Mouse (Mus musculus) heart, adult 9 months (tissue): ENCODE measurements around the gene Oas1d.
"Not testable (repeated sequence)": the region's sequence is repeated elsewhere in the genome, so short reads cannot be mapped to it uniquely, and the experiment has no call there.

ENCODE experiments used
- DNase-seq, 2 experiments: peaks; one replicate each; pipeline ENCODE4 v3.0.0; 2022; ENCODE audit warnings: low spot score in 2 of 2

The Oas1d gene

DNA sequence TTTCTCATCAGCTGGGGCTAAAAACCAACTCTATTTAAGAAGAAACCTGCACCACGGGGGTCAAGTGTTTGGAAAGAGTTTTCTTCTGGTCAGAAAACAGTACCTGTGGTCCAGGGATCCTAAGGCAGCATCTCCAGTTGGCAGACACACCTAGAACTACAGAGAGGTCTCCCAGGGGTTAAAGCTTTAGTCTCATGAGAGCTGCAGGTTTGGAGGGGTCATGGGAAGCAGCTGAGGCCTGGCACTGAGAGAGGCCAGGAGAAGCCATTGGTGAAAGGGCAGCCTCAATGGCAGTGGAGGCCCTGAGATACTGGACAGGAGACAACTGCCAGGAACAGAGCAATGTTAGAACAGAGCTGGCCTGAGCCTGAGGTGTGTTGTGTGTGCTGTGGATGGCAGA is 13.7 kb upstream of the Oas1d start:
- no peak for DNase-seq

DNA sequence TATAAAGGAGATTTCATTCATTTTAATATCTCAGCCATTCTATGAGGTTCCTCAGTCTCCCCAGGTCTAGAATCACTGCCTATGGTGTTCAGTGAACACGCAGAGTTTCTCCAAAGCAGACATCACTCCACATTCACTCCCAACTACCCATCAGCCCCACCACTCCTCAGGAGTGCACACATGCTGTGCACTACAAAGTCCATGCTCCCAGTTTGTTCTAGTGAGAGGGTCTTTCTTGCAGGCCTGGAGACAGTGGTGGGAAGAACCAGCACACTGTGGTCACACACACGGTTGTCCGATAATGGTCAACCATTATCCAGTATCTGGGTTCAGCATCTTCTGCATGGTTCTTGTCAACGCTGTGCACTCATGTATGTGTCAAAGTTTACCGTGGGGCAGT is 12.3 kb upstream of the Oas1d start:
- no peak for DNase-seq

DNA sequence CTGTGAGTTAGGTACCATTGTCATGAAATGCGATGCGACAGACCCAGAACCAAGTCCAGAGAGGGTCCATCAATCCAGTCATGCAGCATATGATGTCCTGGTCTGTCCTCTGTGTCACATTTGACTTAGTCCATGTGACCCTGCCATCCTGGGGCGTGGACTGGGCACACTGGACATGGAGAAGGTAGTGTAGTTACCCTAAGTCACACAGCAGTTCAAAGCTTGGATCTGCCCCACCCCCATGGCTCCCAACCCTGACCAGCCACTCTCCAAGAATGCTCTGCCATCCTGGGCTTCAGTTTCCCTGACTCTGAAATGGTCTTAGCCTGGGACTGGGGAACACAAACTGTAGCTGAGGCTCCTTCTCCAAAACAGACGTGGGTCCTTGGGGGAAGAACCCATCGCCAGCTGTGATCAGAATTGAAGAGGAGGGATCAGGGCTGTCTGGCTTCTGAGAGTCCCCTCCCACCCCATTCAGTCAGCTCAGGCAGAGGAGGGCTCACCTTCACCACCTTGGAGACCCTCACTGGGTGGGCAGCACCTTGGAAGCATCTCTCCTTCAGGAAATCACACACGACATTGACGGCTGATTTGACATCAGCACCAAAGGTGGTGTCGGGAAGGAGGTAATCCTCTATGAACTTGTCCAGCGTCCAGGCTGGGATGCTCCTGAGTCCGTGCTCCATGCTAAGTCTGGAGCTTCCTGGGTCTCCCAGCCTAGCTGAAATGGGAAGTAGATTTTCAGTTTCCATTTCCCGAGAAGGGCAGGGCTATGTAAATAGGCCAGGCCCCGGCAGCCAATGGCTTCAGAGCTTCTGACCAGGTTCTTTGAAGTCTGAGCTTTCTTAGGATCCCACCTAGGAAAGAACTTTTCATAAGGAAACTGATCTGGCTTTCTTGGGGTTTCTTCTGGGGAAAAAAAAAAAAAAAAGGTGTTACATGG is 7.3 kb upstream of the Oas1d start, which contains the start of gene Oas1a:
Gene Oas1a (minus strand): TSS at position 731 of the 943 bp plus-strand sequence.
- not testable (repeated sequence) for DNase-seq

DNA sequence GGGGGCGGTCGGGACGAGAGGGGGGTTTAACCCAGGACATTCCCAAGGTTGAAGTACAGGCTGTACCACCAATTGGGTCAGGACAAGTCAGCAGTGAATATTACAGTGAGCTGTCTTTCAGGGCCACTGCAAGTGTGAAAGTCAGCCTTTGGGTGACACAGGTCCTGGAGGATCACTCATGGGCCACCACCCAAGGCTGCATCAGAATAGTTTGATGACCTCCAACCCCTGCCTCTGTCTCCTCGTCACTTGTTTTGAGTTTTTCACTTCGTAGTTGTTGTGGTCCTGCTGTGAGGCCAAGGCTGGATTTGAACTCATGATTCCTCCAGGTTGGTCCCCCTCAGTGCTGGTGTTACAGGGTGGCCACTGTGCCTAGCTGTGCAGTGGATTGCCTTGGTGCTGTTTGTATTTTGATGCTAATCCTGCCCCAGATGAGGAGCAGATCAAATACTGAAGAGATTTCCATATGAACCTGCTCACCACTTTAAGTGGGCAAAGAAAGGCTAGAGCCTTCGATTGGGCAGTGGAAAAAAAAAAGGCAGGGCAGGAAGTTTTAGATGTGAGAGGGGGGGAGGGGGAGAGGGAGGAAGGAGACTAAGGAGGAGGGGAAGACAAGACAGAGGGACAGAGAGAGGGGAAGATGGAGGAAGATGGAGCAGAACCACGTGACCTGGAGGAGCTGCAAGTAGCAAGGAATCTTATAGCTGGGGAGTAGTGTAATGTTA is 6.0 kb upstream of the Oas1d start:
- no peak for DNase-seq

DNA sequence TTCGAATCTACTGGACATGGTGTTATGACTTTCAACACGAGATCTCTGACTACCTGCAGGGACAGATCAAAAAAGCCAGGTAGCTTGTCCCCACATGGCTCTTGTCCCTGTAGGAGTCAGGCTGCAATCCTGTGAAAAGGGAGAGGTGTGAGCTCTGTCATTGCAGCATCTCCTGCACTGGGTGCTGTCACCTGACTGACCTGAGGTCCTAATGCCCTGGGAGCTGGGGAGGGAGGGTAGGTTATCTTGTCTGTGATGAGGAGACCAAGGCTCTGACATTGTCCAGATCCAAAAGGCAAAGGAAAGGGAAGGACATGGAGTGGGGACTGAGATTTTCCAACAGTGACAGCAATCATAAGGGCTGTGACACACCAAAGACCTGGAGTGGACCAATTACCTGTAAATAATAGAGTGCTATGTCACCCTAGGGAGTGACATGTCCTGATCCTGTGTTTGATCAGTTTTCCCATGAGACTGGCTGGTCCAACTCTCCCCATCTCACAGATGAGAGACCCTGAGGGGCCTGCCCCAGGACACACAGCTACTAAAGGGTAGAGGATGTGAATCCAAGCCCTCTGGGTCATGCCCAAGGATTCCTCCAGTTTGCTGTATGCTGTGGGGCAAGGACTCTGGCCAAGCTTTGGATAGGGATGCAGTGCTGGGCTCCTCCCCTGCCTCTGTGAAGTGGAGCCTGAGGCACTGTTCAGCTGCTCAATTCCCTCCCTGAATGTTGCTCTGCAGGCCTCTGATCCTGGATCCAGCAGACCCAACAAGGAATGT is 5.0 kb downstream of the Oas1d start:
- DNase-seq = not testable (repeated sequence)

DNA sequence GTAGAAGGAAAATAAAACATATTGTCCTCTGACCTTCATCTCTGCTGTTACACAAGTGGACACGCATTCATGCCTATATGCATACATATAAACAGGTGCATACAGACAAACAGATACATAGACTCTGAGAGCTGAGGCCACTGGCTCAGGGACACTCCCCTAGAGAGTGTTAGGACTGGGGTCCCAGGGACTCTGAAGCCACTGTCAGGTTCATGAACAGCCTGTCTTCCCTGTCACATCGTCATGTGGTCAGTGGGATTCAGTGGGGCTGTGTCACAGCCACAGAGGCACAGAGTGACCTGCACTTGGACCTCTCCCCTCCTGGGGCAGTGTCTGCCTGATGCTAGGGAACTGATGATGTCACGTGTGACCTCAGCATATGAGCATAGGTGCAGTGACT is 6.0 kb downstream of the Oas1d start:
- no peak for DNase-seq

DNA sequence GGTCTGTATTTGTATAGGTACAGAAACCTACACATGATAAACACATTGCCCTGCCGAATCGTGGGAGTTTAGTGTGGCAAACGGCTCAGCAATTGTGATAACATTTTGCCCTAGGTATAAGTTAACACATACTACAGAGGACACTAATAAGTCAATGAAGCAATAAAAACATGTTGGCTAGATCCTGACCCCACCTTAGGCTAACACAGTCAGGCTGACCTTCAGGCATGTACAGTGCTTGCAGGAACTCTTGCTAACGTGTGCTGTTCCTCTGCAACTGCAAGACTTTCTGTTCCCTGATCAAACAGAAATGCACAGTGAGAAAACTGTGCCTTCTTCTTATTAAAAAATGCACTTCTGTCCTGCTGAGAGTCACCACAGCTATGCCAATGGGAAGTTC is 9.6 kb downstream of the Oas1d start:
- no peak for DNase-seq

DNA sequence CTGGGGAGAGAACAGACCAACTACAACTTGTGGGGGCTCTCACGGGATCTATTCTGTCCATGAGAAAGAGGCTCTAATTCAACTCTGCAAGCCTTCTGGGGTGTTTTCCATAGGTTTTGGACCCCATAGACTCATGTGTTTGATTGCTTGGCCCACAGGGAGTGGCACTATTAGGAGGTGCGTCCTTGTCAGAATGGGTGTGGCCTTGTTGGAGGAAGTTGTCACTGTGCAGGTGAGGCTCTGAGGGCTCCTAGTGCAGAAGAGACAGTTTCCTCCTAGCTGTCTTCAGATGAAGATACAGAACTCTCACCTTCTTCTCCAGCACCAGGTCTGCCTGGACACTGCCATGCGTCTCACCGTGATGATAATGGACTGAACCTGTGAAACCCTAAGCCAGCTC is 10.2 kb downstream of the Oas1d start:
- DNase-seq = not testable (repeated sequence)

DNA sequence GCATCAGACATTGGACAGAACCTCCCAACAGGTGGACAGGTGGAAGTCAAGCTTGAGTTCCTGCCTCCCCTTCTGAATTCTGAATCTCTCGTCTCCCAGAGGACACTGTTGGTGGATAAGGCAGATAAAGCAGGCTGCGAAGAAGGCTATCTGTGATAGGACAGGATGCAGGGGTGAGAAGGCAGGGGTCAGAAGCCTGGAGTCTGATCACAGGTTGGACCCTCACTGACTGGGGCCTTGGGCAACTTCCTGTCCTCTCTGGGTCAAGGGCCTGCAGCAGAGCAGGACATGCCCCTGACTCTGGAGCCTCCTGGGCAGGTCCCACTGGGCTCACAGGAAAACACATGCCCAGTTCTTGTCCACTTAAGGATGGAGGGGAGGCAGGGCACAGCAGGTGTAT is 12.0 kb downstream of the Oas1d start:
- DNase-seq = not testable (repeated sequence)

DNA sequence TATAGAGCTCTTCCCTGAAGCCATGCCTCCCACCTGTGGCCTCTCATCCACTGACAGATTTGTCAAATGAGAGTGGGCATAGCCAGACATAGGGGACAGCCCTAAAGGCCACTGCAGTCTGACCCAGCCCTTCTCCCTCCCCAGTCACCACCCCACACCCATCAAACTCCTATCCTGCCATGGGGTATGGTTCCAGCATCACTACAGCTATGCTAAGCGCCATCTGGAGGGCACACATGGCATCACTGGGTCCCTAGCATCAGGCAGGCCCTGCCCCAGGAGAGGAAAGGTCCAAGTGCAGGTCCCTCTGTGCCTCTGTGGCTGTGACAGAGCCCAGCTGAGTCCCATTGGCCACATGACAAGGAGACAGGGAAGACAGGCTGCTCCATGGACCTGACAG is 12.7 kb downstream of the Oas1d start:
- no peak for DNase-seq

DNA sequence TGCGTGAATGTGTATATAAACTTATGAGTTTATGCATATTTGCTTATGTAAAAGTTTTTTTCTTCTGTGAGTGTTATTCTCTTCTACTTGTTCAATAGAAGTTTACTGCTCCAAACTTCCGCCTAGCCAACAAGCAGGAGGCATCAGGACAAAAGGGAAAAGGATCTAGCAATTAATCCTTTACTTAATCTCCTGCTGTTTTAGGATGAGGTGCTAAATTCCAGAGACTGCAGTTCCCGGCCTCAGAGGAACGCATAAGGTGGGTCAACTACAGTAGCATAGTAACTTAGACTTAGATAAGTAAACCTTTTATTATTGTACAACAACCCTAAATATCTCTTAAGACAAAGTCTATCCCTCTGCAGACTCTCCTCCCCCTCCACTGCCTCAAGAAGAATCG is 19.6 kb downstream of the Oas1d start:
- DNase-seq = no peak

DNA sequence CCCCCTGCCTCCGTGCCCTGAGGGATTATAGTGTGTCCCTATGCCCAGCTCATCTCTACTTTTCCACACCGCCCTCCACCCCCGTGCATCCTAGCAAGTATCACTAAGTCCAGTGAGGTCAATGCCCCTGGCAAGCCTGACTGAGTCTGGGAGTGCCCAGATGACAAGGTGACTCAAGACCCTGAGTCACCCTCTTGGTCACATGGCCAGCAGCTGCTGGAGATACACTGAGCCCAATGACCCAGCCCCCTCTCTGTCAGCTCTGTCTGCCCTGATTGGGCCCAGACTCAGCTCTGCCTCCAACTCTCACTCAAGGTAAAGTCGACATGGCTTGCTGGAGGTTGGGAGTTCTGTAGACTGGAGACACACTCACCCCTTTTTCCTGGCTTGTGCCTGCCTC is 23.5 kb downstream of the Oas1d start:
- no peak for DNase-seq

DNA sequence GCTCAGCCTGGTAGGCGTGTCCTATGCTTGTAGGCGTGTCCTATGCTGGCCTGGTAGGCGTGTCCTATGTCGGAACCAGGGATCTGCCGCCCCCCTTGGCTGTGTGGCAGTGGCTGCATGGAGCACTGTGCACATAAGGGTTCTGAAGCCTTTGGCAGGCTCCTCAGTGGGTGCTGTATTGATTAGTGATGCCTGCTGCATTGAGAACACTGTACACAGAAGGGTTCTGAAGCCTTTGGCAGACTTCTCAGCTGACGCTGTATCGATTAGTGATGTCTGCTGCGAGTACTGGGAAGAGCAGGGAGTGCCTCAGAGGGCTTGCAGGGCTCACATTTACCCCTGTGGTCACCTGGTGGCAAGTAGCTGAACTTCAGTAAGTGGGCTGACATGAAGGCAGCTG is 24.2 kb downstream of the Oas1d start:
- DNase-seq = no peak

DNA sequence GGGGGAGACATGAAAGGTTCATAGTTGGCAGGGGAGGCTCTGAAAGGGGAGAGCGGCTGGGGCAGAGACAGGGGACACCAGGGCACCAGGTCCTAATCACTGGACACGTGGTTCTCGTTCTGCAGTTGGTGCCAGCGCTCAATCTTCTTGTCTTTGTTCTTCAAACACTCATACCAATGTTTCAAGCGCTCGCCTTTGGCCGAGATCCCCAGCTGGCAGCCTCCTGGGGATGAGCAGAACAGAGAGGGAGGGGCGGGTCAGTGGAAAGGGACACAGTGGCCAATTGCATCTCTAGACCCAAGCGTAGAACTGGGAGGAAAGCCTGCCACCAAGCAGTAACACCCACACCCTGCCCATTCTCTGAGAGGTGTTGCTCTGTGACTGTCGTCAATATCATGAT is 27.7 kb downstream of the Oas1d start:
- DNase-seq = no peak

DNA sequence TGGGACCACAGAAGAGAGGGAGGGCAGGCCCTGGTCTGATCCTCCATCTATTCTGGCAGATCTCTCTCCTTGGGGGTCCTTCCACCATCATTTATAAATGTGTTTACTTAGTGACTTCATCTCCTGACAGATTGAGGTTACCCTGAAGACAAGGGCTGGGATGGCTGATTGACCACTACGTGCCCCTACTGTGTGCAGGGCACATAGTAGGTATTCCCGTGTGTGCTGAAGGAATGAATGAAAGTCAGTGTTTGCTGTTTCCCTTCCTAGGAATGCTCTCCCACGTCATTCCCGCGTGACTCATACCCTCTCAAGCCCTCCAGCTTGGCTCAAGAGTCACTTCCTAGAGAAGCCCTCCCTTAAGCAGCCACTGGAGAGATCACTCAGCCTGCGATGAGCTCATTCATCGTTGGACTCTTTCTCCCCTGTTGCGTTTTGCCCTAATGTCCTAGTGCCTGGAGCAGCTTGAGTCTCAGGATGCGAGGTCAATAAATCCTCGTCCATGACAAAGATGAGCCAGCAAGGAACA is 38.0 kb downstream of the Oas1d start:
- DNase-seq = peak in 1 of 2 experiments; percentile 6

DNA sequence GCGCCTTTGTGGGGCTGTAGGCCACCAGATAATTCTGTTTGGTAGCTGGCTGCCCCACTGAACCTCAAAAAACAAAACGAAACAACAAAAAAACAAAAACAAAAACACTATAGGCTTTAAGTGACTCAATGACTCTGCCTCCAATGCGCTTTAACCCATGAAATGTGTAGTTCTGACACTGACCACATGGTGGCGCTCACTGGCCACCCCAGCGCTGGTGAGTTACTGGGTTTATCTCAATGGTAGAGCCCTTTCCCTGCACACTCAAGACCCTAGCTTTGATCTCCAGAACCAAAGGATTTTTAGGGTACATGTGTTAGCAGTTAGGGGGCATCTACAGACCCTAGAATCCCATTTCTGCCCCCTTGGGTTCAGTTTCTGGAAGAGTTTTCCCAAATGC is 39.6 kb downstream of the Oas1d start:
- no peak for DNase-seq

DNA sequence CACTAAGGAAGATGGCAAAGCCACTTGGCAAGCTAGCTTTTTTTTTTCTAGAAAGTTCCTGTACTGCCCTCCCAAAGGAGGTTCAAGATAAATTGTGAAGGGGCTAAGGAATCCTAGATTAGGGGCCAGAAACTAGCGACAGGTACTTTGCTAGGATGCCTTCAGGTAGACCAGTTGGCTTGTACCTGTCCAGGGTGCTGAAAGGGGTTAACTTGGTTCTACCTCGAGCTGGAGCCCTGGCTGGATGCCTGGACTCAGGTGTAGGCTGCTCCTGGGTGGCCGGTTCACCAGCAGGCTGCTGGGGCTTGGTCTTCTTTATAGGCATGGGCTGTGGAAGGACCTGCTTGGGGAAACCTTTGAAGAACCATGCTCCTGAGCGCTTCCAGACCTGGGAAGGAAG is 46.7 kb downstream of the Oas1d start:
- DNase-seq = no peak

DNA sequence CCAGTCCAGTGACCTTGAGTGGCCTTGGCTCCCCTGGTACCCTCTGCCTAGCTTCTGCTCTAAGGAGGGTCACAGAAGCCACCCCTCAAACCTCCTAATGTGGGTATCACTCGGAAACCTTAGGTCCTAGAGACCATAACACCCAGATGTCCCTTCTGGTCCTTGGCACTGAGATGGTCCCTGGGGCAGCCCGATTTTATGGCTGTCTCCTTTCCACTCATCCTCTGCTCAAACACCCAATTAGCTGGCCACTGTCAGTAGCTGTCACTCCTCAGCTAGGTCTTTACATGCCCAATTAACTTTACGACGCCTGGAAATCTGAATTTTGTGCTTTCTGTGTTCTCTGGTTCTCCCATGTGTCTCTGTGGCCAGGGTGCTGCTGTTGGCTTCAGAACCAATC is 51.8 kb downstream of the Oas1d start:
- no peak for DNase-seq

DNA sequence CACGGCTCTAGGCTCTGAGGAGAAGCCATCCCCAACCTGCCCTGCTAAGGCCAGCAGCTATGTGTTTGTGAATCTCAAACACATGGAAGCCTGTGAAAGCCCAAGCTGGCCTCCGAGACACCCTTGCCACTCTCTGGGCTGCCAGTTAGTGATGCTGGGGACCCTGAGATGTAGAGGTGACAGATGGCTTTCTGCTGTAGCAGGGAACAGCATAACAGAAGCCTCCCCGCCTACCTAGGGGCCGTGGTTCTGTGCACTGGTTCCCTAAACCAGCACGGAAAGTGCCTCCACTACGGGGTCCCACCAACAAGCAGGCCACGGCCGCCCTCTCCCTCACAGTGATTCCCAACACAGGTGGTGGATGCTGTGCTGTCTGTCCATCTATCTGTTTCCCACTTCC is 52.6 kb downstream of the Oas1d start:
- no peak for DNase-seq

DNA sequence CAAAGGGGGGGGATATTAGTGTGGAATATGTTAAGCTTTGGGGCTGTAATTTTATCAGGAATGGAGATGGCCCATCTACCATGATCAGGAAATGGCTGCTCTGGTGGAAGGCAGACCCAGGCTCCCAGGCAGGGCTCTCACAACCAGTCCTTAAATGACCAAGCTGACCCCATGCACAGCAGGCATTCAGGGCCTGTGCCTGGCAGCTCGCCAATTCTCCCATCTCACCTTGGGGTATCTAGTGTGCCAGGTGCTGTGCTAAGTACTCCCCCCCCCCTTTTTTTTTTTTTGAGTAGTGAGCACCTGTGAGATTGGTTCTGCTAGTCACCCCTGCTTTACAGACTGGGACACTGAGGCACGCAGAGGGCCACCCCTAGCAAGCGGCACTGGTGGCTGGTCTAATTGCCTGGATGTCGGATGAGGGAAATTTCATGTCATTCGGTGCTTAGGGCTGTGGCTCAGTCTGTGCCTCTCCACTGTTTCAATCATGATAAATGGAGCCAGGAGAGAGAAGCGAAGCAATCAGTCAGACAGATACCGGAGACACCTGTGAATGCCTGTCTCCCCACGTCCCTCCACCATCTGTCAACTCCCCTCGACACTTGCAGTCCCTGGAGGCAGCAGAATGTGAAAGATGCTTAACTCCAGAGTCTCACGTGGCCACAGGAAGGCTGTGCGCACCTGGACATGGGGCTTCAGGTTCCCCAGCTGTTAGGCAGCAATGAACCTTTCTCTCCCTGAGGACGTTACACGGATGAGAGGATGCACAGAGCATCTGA is 53.2 kb downstream of the Oas1d start:
- DNase-seq = no peak

DNA sequence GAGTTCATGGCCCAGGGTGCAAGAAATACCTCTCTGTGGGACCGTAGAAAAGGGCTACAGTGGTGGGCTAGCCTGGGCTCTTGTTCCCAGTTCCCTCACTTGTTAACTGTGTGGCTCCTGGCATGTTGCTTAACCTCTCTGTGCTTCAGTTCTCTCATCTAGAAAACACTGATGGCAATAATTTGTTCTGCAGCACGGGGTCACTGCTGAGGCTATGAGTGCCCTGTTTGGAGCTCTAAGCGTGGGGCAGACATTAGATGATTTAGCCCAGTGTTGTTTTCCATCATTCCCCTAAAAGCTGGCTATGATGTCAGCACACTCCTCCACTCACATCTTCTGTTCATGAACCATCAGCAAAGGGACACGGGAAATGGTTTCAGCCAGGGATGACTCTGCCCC is 53.8 kb downstream of the Oas1d start:
- DNase-seq = no peak
